Mouse (Mus musculus): ENCODE data around the gene Tmem158.

The Tmem158 gene

DNA sequence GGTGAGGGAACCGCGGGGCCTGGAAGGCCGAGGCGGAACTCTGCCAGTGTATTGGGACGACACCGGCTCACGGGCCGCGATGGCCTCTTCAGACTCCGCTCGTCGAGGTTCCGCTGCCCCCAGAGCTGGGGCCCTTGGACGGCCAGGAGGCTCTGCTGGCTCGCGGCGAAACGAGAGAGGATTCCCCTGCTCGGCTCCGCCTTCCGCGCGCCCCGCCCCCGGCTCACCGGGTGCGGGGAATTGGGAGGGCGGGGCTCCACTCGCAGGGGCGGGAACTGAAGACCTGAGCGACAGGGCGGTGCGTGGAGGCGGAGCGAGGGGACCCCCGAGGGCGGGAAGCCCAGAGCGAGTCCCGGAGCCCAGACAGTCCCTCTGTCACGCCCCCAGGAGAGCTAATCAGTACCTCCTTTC, at the start of gene Tmem158:
TSS of gene Tmem158 (minus strand) at position 154 of the 411 bp plus-strand sequence.
- DNase-seq (ENCODE audit: low read depth, low spot score) = peak; percentile 76

GRCm38 (mm10) chr9:123309685-123310365, 49.3 kb upstream of the Tmem158 start:
- DNase-seq (ENCODE audit: low read depth, low spot score) = no peak

GRCm38 (mm10) chr9:123309073-123309472, 48.5 kb upstream of the Tmem158 start:
- no peak for DNase-seq (ENCODE audit: low read depth, low spot score)

DNA sequence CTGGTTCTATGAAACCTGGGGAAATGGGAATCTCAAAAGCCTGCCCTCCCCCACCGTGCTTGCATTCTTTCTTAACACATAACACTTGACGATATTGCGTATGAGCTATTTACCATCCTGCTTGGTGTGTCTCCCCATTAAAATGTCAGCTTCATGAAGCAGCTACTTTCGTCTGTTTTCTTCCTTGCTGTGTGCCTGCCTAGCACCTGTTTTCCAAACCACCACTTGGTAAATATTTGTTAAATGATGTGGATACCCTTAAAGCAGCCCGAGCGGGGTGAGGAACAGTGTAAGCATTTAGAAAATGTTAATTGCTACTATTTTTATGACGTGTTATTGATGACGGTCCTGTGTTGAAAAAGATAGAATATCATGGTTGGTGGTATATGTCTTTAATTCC, 44.4 kb upstream of the Tmem158 start:
- DNase-seq (ENCODE audit: low read depth, low spot score) = no peak

GRCm38 (mm10) chr9:123303952-123304351, 43.4 kb upstream of the Tmem158 start:
- DNase-seq (ENCODE audit: low read depth, low spot score) = no peak

- no peak for DNase-seq (ENCODE audit: low read depth, low spot score)
These were observed 42.3 kb upstream of the Tmem158 start for GRCm38 (mm10) chr9:123302759-123303313.

GRCm38 (mm10) chr9:123297862-123298261, 37.3 kb upstream of the Tmem158 start:
- no peak for DNase-seq (ENCODE audit: low read depth, low spot score)

- DNase-seq (ENCODE audit: low read depth, low spot score) = no peak
These were observed 35.7 kb upstream of the Tmem158 start for GRCm38 (mm10) chr9:123296229-123296628.

DNA sequence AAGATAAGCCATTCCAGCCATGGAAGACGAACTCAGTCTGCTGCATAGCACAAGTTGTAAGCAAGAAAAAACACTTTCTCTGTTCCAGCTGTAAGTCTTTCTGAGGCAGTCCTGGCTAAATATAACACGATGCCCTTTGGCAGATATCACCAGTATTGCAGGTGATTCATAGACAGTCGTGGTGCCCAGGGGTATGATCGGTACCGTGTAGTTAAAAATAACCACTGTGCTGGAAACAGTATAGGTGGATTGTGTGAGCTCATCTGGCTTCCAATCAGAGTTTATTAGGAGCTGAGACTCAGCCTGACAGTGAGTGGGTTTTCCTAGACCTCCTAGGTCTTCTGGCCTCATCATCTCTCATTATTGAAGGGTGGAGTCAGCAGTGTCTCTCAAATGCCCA, 34.0 kb upstream of the Tmem158 start:
- no peak for DNase-seq (ENCODE audit: low read depth, low spot score)

GRCm38 (mm10) chr9:123288378-123288777, 27.8 kb upstream of the Tmem158 start:
- DNase-seq (ENCODE audit: low read depth, low spot score) = no peak

GRCm38 (mm10) chr9:123285623-123286022, 25.1 kb upstream of the Tmem158 start:
- no peak for DNase-seq (ENCODE audit: low read depth, low spot score)

GRCm38 (mm10) chr9:123280775-123281174, 20.2 kb upstream of the Tmem158 start:
- no peak for DNase-seq (ENCODE audit: low read depth, low spot score)

DNA sequence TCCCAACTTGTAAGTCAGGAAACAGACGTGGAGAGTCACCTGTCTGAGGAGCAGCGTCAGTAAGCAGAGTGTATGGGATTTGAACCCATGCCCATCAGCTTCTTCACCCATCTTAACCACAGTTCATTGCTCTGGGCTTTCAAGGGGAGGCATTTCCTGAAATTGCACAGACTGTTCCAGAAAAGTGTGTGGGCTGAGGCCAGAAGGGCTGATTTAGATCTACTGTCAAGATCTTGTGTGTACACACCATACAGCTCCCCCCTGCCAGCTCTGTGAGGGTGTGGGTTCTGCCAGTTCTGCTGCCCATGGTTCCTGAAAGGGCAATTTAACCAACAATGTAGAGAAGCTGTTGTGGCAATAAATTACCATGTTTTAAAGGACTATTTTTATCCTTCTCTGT, 17.4 kb upstream of the Tmem158 start:
- DNase-seq (ENCODE audit: low read depth, low spot score) = no peak

- no peak for DNase-seq (ENCODE audit: low read depth, low spot score)
These were observed 14.8 kb upstream of the Tmem158 start for GRCm38 (mm10) chr9:123275373-123275772.

GRCm38 (mm10) chr9:123274674-123275073, 14.1 kb upstream of the Tmem158 start:
- no peak for DNase-seq (ENCODE audit: low read depth, low spot score)

- no peak for DNase-seq (ENCODE audit: low read depth, low spot score)
These were observed 13.3 kb upstream of the Tmem158 start for GRCm38 (mm10) chr9:123273876-123274275.

- no peak for DNase-seq (ENCODE audit: low read depth, low spot score)
These were observed 11.0 kb upstream of the Tmem158 start for GRCm38 (mm10) chr9:123271552-123271951.

- no peak for DNase-seq (ENCODE audit: low read depth, low spot score)
These were observed 9.5 kb upstream of the Tmem158 start for GRCm38 (mm10) chr9:123269906-123270558.

DNA sequence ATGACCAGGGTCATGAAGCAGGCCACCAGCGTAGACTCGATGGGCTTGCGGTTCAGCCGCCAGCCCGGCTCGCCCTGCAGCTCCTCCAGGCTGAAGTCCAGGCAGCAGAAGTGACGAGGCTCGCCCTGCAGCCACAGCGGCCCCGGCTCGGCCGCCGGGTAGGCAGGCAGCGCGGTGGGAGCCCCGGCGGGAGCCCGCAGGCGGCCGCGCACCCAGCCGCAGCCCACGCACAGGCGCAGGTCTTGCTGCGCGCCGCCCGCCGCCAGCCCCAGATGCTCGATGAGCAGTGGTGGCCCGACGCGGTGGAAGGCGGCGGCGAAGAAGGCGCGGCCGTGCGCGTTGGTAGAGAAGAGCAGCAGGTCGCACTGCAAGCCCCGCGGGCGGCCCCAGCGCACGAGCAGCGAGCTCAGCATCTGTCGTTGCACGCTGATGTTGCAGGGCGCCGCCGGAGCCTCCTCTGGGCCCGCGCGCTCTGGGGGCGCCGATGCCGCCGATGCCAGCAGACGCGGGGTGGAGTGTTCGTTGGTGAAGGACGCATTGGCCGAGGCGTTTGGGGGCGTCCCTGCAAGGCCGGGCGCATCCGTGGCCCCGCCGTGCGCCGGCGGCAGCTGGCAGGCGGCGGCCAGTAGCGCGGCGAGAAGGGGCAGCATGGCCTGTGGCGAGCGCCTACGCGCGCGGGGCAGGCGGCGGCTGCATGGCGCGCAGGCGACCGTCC, 511 bp downstream of the Tmem158 start:
- peak; percentile 40 for DNase-seq (ENCODE audit: low read depth, low spot score)

GRCm38 (mm10) chr9:123259461-123259895, 1.1 kb downstream of the Tmem158 start:
- DNase-seq (ENCODE audit: low read depth, low spot score) = peak; percentile 66

DNA sequence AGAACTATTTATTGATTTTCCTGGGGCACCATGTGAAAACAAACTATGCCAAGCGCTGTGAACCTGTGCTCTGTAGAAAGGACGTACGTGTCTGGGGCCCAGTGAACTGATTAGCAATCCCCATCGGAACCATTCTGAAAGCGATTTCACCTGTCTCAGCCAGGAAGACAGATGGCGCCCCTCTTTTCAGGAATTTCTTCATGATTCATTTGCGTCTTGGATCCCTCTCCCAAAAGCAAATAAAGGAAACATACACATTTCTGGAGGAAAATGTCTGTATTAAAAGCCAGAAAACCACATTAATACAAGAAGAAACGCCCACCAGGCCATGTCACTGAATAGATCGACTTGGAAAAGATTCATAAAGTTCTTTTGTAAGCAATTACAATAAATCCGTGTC, 1.8 kb downstream of the Tmem158 start:
- DNase-seq (ENCODE audit: low read depth, low spot score) = no peak

DNA sequence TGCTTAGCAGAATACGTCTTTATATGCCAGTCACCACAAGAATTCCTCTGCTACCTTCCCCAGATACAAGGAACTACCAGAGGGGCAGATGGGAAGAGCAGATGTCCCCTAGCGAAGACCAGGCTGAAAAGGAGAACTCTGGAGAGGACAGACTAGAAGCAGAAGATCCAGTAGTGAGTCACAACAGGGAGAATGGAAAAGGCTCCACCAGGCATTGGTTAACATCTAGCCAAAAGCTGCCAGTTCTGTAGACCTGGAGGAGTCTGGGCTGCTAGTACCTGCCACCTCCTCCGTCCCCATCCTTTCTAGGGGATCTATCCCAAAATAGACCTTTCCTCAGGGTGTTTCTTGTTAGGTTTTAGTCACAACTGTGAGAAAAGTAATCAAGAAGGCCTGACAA, 4.8 kb downstream of the Tmem158 start:
- no peak for DNase-seq (ENCODE audit: low read depth, low spot score)

All from retina, postnatal 7 days (tissue).